Mouse (Mus musculus) MEL (cell line): ENCODE measurements around the gene Siah1a. TPM values are rescaled to one million over a fixed set of nuclear protein-coding genes. Genes with fewer than 3 reads are reported as not detected.

ENCODE experiments used
- DNase-seq: peaks from one replicate; pipeline ENCODE4 v3.0.0; 2011; ENCODE audit warnings: low read depth, low spot score
- H3K27ac ChIP-seq: 2 replicates; pipeline ENCODE4 v1.5.1; 2012; ENCODE audit warnings: low read depth, mild to moderate bottlenecking, control low read depth, low read length, moderate library complexity; ENCODE audit not compliant: control insufficient read depth
- H3K27me3 ChIP-seq, 2 experiments: fragments of 150-350 bp in 1 of 2; sonication (generic) in 1 of 2; 2 replicates each; pipeline ENCODE4 v1.6.1; 2012; ENCODE audit warnings: low read length in 2 of 2, mild to moderate bottlenecking in 2 of 2, improper control_type of control experiment in 1 of 2, moderate library complexity in 1 of 2; ENCODE audit not compliant: insufficient read depth in 2 of 2, control insufficient read depth in 1 of 2
- H3K36me3 ChIP-seq, 2 experiments: 2 replicates each; pipeline ENCODE4 v1.6.1; 2012 to 2014; ENCODE audit warnings: low read length in 2 of 2, improper control_type of control experiment in 1 of 2, inconsistent platforms in 1 of 2, mild to moderate bottlenecking in 1 of 2; ENCODE audit not compliant: insufficient read depth in 2 of 2, control insufficient read depth in 1 of 2
- H3K4me1 ChIP-seq, 2 experiments: fragments of 150-350 bp in 1 of 2; sonication (generic) in 1 of 2; 2 replicates each; pipeline ENCODE4 v1.6.1; 2012; ENCODE audit warnings: low read length in 2 of 2, improper control_type of control experiment in 1 of 2, mild to moderate bottlenecking in 1 of 2; ENCODE audit not compliant: insufficient read depth in 2 of 2, control insufficient read depth in 1 of 2
- H3K4me3 ChIP-seq, 2 experiments: fragments of 150-350 bp in 1 of 2; sonication (generic) in 1 of 2; 2 replicates each; pipeline ENCODE4 v1.5.1; 2012; ENCODE audit warnings: low read depth in 2 of 2, low read length in 2 of 2, mild to moderate bottlenecking in 2 of 2, moderate library complexity in 2 of 2, control low read depth in 1 of 2, improper control_type of control experiment in 1 of 2; ENCODE audit not compliant: control insufficient read depth in 1 of 2, insufficient read depth in 1 of 2
- H3K79me2 ChIP-seq: 2 replicates; pipeline ENCODE4 v1.6.1; 2012; ENCODE audit warnings: mild to moderate bottlenecking, low read length, moderate library complexity; ENCODE audit not compliant: control insufficient read depth, poor library complexity, insufficient read depth
- H3K9ac ChIP-seq: 2 replicates; pipeline ENCODE4 v1.6.1; 2012; ENCODE audit warnings: low read depth, mild to moderate bottlenecking, control low read depth, low read length, moderate library complexity; ENCODE audit not compliant: control insufficient read depth, poor library complexity, severe bottlenecking
- H3K9me3 ChIP-seq: fragments of 150-350 bp; sonication (generic); replicated peaks from 2 replicates; pipeline ENCODE4 v1.6.1; 2012; ENCODE audit warnings: mild to moderate bottlenecking, low read length, improper control_type of control experiment, moderate library complexity; ENCODE audit not compliant: insufficient read depth
- BHLHE40 ChIP-seq: IDR thresholded peaks from 2 replicates; pipeline ENCODE4 v1.6.1; 2012; ENCODE audit warnings: low read depth, mild to moderate bottlenecking, inconsistent platforms, low read length, improper control_type of control experiment, borderline replicate concordance
- CHD1 ChIP-seq: IDR thresholded peaks from 2 replicates; pipeline ENCODE4 v1.6.1; 2012; ENCODE audit warnings: low read depth, mild to moderate bottlenecking, inconsistent platforms, low read length, improper control_type of control experiment
- CHD2 ChIP-seq: IDR thresholded peaks from 2 replicates; pipeline ENCODE4 v1.6.1; 2011; ENCODE audit warnings: low read length, improper control_type of control experiment
- CTCF ChIP-seq, 3 experiments: IDR thresholded peaks in 2 of 3; conservative IDR thresholded peaks in 1 of 3; 2 replicates each; pipeline ENCODE4 v1.5.1; 2011 to 2012; ENCODE audit warnings: low read length in 3 of 3, low read depth in 2 of 3, mild to moderate bottlenecking in 2 of 3, improper control_type of control experiment in 1 of 3, inconsistent platforms in 1 of 3, mixed read lengths in 1 of 3, moderate library complexity in 1 of 3; ENCODE audit not compliant: control insufficient read depth in 1 of 3, insufficient read depth in 1 of 3, poor library complexity in 1 of 3, severe bottlenecking in 1 of 3
- ELF1 ChIP-seq: IDR thresholded peaks from 2 replicates; pipeline ENCODE4 v1.6.1; 2014; ENCODE audit warnings: low read depth, mild to moderate bottlenecking, inconsistent platforms, low read length, improper control_type of control experiment, moderate library complexity
- EP300 ChIP-seq, 2 experiments: IDR thresholded peaks; 2 replicates each; pipeline ENCODE4 v1.6.1; 2011; ENCODE audit warnings: improper control_type of control experiment in 2 of 2, low read length in 2 of 2, low read depth in 1 of 2, mild to moderate bottlenecking in 1 of 2
- ETS1 ChIP-seq: IDR thresholded peaks from 2 replicates; pipeline ENCODE4 v1.6.1; 2012; ENCODE audit warnings: low read depth, mild to moderate bottlenecking, inconsistent platforms, low read length, improper control_type of control experiment, moderate library complexity
- GABPA ChIP-seq: IDR thresholded peaks from 2 replicates; pipeline ENCODE4 v1.6.1; 2012; ENCODE audit warnings: low read depth, mild to moderate bottlenecking, inconsistent platforms, low read length, improper control_type of control experiment, moderate library complexity
- GATA1 ChIP-seq: IDR thresholded peaks from 2 replicates; pipeline ENCODE4 v1.6.1; 2011; ENCODE audit warnings: low read depth, low read length, improper control_type of control experiment
- HCFC1 ChIP-seq: IDR thresholded peaks from 2 replicates; pipeline ENCODE4 v1.6.1; 2012; ENCODE audit warnings: low read depth, mild to moderate bottlenecking, inconsistent platforms, low read length, improper control_type of control experiment, moderate library complexity
- JUND ChIP-seq: IDR thresholded peaks from 2 replicates; pipeline ENCODE4 v1.6.1; 2011; ENCODE audit warnings: low read depth, mild to moderate bottlenecking, improper control_type of control experiment, low read length
- KAT2A ChIP-seq: conservative IDR thresholded peaks from 2 replicates; pipeline ENCODE4 v1.6.1; 2012; ENCODE audit warnings: low read depth, low read length, improper control_type of control experiment, inconsistent platforms
- MAFK ChIP-seq: IDR thresholded peaks from 2 replicates; pipeline ENCODE4 v1.6.1; 2011; ENCODE audit warnings: low read depth, mild to moderate bottlenecking, low read length, improper control_type of control experiment, borderline replicate concordance
- MAX ChIP-seq: IDR thresholded peaks from 2 replicates; pipeline ENCODE4 v1.6.1; 2011; ENCODE audit warnings: low read length, improper control_type of control experiment
- MAZ ChIP-seq: IDR thresholded peaks from 2 replicates; pipeline ENCODE4 v1.6.1; 2012; ENCODE audit warnings: low read depth, mild to moderate bottlenecking, inconsistent platforms, low read length, improper control_type of control experiment
- MEF2A ChIP-seq: IDR thresholded peaks from 2 replicates; pipeline ENCODE4 v1.6.1; 2014; ENCODE audit warnings: low read depth, mild to moderate bottlenecking, inconsistent platforms, low read length, improper control_type of control experiment; ENCODE audit not compliant: poor library complexity, insufficient replicate concordance, severe bottlenecking; ENCODE audit errors: extremely low read depth
- MXI1 ChIP-seq: IDR thresholded peaks from 2 replicates; pipeline ENCODE4 v1.6.1; 2011; ENCODE audit warnings: mild to moderate bottlenecking, low read depth, low read length, improper control_type of control experiment
- MYB ChIP-seq: IDR thresholded peaks from 2 replicates; pipeline ENCODE4 v1.6.1; 2011; ENCODE audit warnings: mild to moderate bottlenecking, low read depth, low read length, improper control_type of control experiment
- MYC ChIP-seq: IDR thresholded peaks from 2 replicates; pipeline ENCODE4 v1.6.1; 2011; ENCODE audit warnings: low read depth, mild to moderate bottlenecking, low read length, improper control_type of control experiment, moderate library complexity
- NELFE ChIP-seq: IDR thresholded peaks from 2 replicates; pipeline ENCODE4 v1.6.1; 2011; ENCODE audit warnings: low read depth, low read length, improper control_type of control experiment
- NRF1 ChIP-seq: IDR thresholded peaks from 2 replicates; pipeline ENCODE4 v1.6.1; 2014; ENCODE audit warnings: low read depth, mild to moderate bottlenecking, inconsistent platforms, low read length, improper control_type of control experiment, moderate library complexity; ENCODE audit not compliant: poor library complexity, insufficient read depth, severe bottlenecking
- POLR2A ChIP-seq, 2 experiments: IDR thresholded peaks; 2 replicates each; pipeline ENCODE4 v1.6.1; 2011 to 2012; ENCODE audit warnings: low read length in 2 of 2, mild to moderate bottlenecking in 2 of 2, control low read depth in 1 of 2, improper control_type of control experiment in 1 of 2, low read depth in 1 of 2, moderate library complexity in 1 of 2; ENCODE audit not compliant: control insufficient read depth in 1 of 2, insufficient read depth in 1 of 2, poor library complexity in 1 of 2
- POLR2AphosphoS2 ChIP-seq: IDR thresholded peaks from 2 replicates; pipeline ENCODE4 v1.6.1; 2011; ENCODE audit warnings: low read length, improper control_type of control experiment
- POLR2AphosphoS5 ChIP-seq: IDR thresholded peaks from 2 replicates; pipeline ENCODE4 v1.6.1; 2012; ENCODE audit warnings: low read depth, borderline replicate concordance, mild to moderate bottlenecking, inconsistent platforms, low read length, moderate library complexity, mixed read lengths
- RAD21 ChIP-seq: IDR thresholded peaks from 2 replicates; pipeline ENCODE4 v1.6.1; 2011; ENCODE audit warnings: mild to moderate bottlenecking, low read depth, low read length, improper control_type of control experiment
- RCOR1 ChIP-seq: IDR thresholded peaks from 2 replicates; pipeline ENCODE4 v1.6.1; 2012; ENCODE audit warnings: low read depth, mild to moderate bottlenecking, inconsistent platforms, low read length, improper control_type of control experiment
- SIN3A ChIP-seq: IDR thresholded peaks from 2 replicates; pipeline ENCODE4 v1.6.1; 2012; ENCODE audit warnings: low read length, improper control_type of control experiment, inconsistent platforms
- SMC3 ChIP-seq: IDR thresholded peaks from 2 replicates; pipeline ENCODE4 v1.6.1; 2011; ENCODE audit warnings: low read depth, low read length, improper control_type of control experiment
- TAL1 ChIP-seq: IDR thresholded peaks from 2 replicates; pipeline ENCODE4 v1.6.1; 2012; ENCODE audit warnings: mild to moderate bottlenecking, inconsistent platforms, low read length, moderate library complexity, mixed read lengths
- TCF12 ChIP-seq: IDR thresholded peaks from 2 replicates; pipeline ENCODE4 v1.6.1; 2014; ENCODE audit warnings: low read depth, mild to moderate bottlenecking, inconsistent platforms, low read length, improper control_type of control experiment, moderate library complexity
- UBTF ChIP-seq: IDR thresholded peaks from 2 replicates; pipeline ENCODE4 v1.6.1; 2012; ENCODE audit warnings: low read depth, mild to moderate bottlenecking, inconsistent platforms, low read length, improper control_type of control experiment, moderate library complexity, borderline replicate concordance; ENCODE audit not compliant: insufficient read depth
- USF1 ChIP-seq: IDR thresholded peaks from 2 replicates; pipeline ENCODE4 v1.6.1; 2014; ENCODE audit warnings: low read depth, mild to moderate bottlenecking, inconsistent platforms, low read length, improper control_type of control experiment, moderate library complexity
- USF2 ChIP-seq, 2 experiments: IDR thresholded peaks; 2 replicates each; pipeline ENCODE4 v1.6.1; 2011 to 2012; ENCODE audit warnings: improper control_type of control experiment in 2 of 2, low read length in 2 of 2, borderline replicate concordance in 1 of 2, inconsistent platforms in 1 of 2, low read depth in 1 of 2, mild to moderate bottlenecking in 1 of 2; ENCODE audit not compliant: insufficient read depth in 1 of 2
- ZC3H11A ChIP-seq: IDR thresholded peaks from 2 replicates; pipeline ENCODE4 v1.6.1; 2012; ENCODE audit warnings: low read depth, mild to moderate bottlenecking, inconsistent platforms, low read length, improper control_type of control experiment
- ZKSCAN1 ChIP-seq: IDR thresholded peaks from 2 replicates; pipeline ENCODE4 v1.6.1; 2012; ENCODE audit warnings: low read depth, mild to moderate bottlenecking, inconsistent platforms, low read length, improper control_type of control experiment, moderate library complexity
- ZNF384 ChIP-seq: IDR thresholded peaks from 2 replicates; pipeline ENCODE4 v1.6.1; 2012; ENCODE audit warnings: low read depth, mild to moderate bottlenecking, inconsistent platforms, low read length, improper control_type of control experiment
- polyA plus RNA-seq, 2 experiments: library from polyadenylated mRNA; stranded (reverse) in 1 of 2; unstranded in 1 of 2; fragments of >175 nt in 1 of 2; fragments of >200 nt in 1 of 2; gene quantifications; 2 replicates each; pipeline versions ENCODE4 v1.2.1 to v1.2.4; 2012; ENCODE audit warnings: low replicate concordance in 2 of 2, low read depth in 1 of 2; ENCODE audit not compliant: insufficient read length in 2 of 2, insufficient read depth in 1 of 2, missing spikeins in 1 of 2
- total RNA-seq: library from RNA; depleted of rRNA; stranded (reverse); fragments of 300-350 nt; gene quantifications from 2 replicates; pipeline ENCODE4 v1.2.3, GENCODE M21; 2012

Siah1a gene
- total and polyA plus RNA-seq, 3 experiments, result 8.3 to 12.2 TPM; not detected in 1

- H3K27me3 ChIP-seq, result no peaks in the 10 kb centered on the region
- H3K4me1 ChIP-seq, result peaks cover 15 to 26% of the 10 kb centered on the region in 2 experiments
- DNase-seq, result peak; percentile 90
- H3K4me3 ChIP-seq, result peak overlapping the region in 1 of 2 experiments; percentile 12; a peak in 1 of 4 replicates
- peak overlapping the region; percentile 78 for H3K27ac ChIP-seq
- TF ChIP-seq SMC3 (no peak), ZNF384 (peak; percentile 61; the same call in 1 of the 2 replicates), NRF1 (no peak), MYB (peak; percentile 84), POLR2AphosphoS2 (no peak), CHD1 (peak; percentile 89), TAL1 (no peak; the same call in 1 of the 2 replicates), KAT2A (peak; percentile 33; the same call in 1 of the 2 replicates), JUND (0 out of 2 replicates have a peak, but pooled peaks have one; percentile 58), MYC (peak; percentile 81), ZKSCAN1 (0 out of 2 replicates have a peak, but pooled peaks have one; percentile 18), GATA1 (peak; percentile 76), GABPA (no peak), BHLHE40 (peak; percentile 56), MAZ (0 out of 2 replicates have a peak, but pooled peaks have one; percentile 57), CTCF (IDR thresholded peaks at IDR 0.05 in 2 of 3, conservative IDR thresholded peaks at IDR 0.05 in 1 of 3; ENCODE audit: control insufficient read depth in 1 of 3, insufficient read depth in 1 of 3, low read depth in 2 of 3, low read length in 3 of 3, poor library complexity in 1 of 3, severe bottlenecking in 1 of 3) (no peak), CHD2 (no peak), NELFE (no peak), EP300 (IDR thresholded peaks at IDR 0.05; ENCODE audit: low read depth in 1 of 2, low read length in 2 of 2) (peak; percentile 77 to 87), MEF2A (0 out of 2 replicates have a peak, but pooled peaks have one; percentile 39), MAX (peak; percentile 69), HCFC1 (no peak; the same call in 1 of the 2 replicates), USF2 (IDR thresholded peaks at IDR 0.05; ENCODE audit: borderline replicate concordance in 1 of 2, insufficient read depth in 1 of 2, low read depth in 1 of 2, low read length in 2 of 2) (no peak), MXI1 (peak; percentile 76), SIN3A (peak; percentile 89), ETS1 (peak; percentile 94), USF1 (peak; percentile 42), POLR2AphosphoS5 (no peak), MAFK (peak; percentile 87; the same call in 1 of the 2 replicates), UBTF (no peak), RCOR1 (peak; percentile 90), RAD21 (no peak), ZC3H11A (no peak), POLR2A (IDR thresholded peaks at IDR 0.05; ENCODE audit: control insufficient read depth in 1 of 2, insufficient read depth in 1 of 2, low read depth in 1 of 2, low read length in 2 of 2, poor library complexity in 1 of 2) (no peak), ELF1 (0 out of 2 replicates have a peak, but pooled peaks have one; percentile 8), TCF12 (peak; percentile 82)
- H3K9ac ChIP-seq, result no peak overlapping the region
- no peaks in the 10 kb centered on the region for H3K79me2 ChIP-seq
- peaks cover 1 to 23% of the 10 kb centered on the region in 2 experiments; a peak in 2 of 4 replicates for H3K36me3 ChIP-seq
- H3K9me3 ChIP-seq, result no peaks in the 10 kb centered on the region
Observed at GRCm38 (mm10) chr8:86707873-86708272, 37.9 kb downstream of the Siah1a start.
